Comparison of ENCODE assay signal across 26 mouse cellular contexts in genomic region chr17:90695086-90695584, GRCm38 (mm10).
DNase-seq lines count a peak whose midpoint lies in the region; ATAC-seq and TF ChIP-seq lines count a peak whose summit lies in the region.
"Had no signal": no experiment of that assay in that cellular context is flagged by ENCODE, and none has a peak within 500 bp of the region (broad histone marks: within the 10 kb centered on the region; RNA-seq: fewer than 3 reads in every experiment).

No protein-coding gene starts in this region.

- peaks cover 8% of the 10 kb centered on the region for H3K4me1 ChIP-seq in forebrain, embryonic 14.5 days (ENCODE audit: control insufficient read depth, insufficient read depth, low read length)
- H3K4me1 ChIP-seq in forebrain, embryonic 15.5 days = peaks cover 14% of the 10 kb centered on the region
- H3K4me1 ChIP-seq: liver, embryonic 12.5 days had no signal

- H3K36me3 ChIP-seq in forebrain, embryonic 14.5 days (ENCODE audit: control insufficient read depth, insufficient read depth, low read length) = no peaks in the 10 kb centered on the region
- no peaks in the 10 kb centered on the region for H3K36me3 ChIP-seq in forebrain, embryonic 15.5 days
- H3K36me3 ChIP-seq: heart, embryonic 13.5 days; liver, embryonic 12.5 days; neural tube, embryonic 12.5 days had no signal

- H3K27me3 ChIP-seq in forebrain, embryonic 14.5 days (replicated peaks; ENCODE audit: control insufficient read depth, insufficient read depth, low read length) = no peaks in the 10 kb centered on the region
- no peaks in the 10 kb centered on the region for H3K27me3 ChIP-seq in forebrain, embryonic 15.5 days
- H3K27me3 ChIP-seq: heart, embryonic 13.5 days; liver, embryonic 12.5 days; neural tube, embryonic 12.5 days had no signal

- H3K9me3 ChIP-seq in forebrain, embryonic 14.5 days (replicated peaks; ENCODE audit: control insufficient read depth, low read length) = no peaks in the 10 kb centered on the region
- H3K9me3 ChIP-seq in forebrain, embryonic 15.5 days = no peaks in the 10 kb centered on the region
- H3K9me3 ChIP-seq: heart, embryonic 13.5 days; liver, embryonic 12.5 days; neural tube, embryonic 12.5 days had no signal

- peak overlapping the region; percentile 29; the same call in 1 of the 2 replicates for H3K27ac ChIP-seq in forebrain, embryonic 14.5 days (ENCODE audit: low read depth, low read length)
- H3K27ac ChIP-seq in forebrain, embryonic 15.5 days (replicated peaks) = no peak overlapping the region
- peak overlapping the region; percentile 69; the same call in 1 of the 2 replicates for H3K27ac ChIP-seq in left cerebral cortex, adult 2 months
- H3K27ac ChIP-seq: heart, embryonic 13.5 days; liver, embryonic 12.5 days; stomach, postnatal 0 days had no signal

- ATAC-seq in forebrain, embryonic 14.5 days = no peak
- no peak for ATAC-seq in forebrain, embryonic 15.5 days (replicated peaks)
- ATAC-seq: CD4-positive, CD25-positive, alpha-beta regulatory T cell, adult 4 months; inflammation-experienced regulatory T-cells, adult 6 months; liver, embryonic 12.5 days; liver, postnatal 0 days had no signal

- H3K4me3 ChIP-seq in forebrain, embryonic 14.5 days (ENCODE audit: low read depth, low read length) = no peak overlapping the region
- H3K4me3 ChIP-seq in forebrain, embryonic 15.5 days = no peak overlapping the region
- H3K4me3 ChIP-seq in left cerebral cortex, adult 2 months = no peak overlapping the region
- H3K4me3 ChIP-seq: erythroblast, embryonic 14.5 days; heart, embryonic 13.5 days; liver, embryonic 12.5 days; myocyte; neural tube, embryonic 12.5 days had no signal

- intact Hi-C loops in left cerebral cortex, adult 2 months (cut with DNase I) = no loop called here

- 85% methylated on average over 5 of the region's 5 CpGs for WGBS in forebrain, embryonic 14.5 days
- 81% methylated on average over 5 of the region's 5 CpGs for WGBS in forebrain, embryonic 15.5 days

- no peak for TF ChIP-seq CTCF in left cerebral cortex, adult 2 months (IDR thresholded peaks at IDR 0.05)

- peak; percentile 44 for DNase-seq in cerebellum, adult 9-10 months
- DNase-seq in cerebellum, adult 11-12 months = no peak
- DNase-seq in forebrain, embryonic 14.5 days (ENCODE audit: low spot score) = no peak
- no peak for DNase-seq in left cerebral cortex, adult 2 months (ENCODE audit: extremely low spot score in 1 of 2, low spot score in 2 of 2)
- no peak for DNase-seq in left cerebral cortex, adult 9 months (ENCODE audit: low spot score in 2 of 2)
- peak; percentile 19 for DNase-seq in brain, adult 2 months (ENCODE audit: low read depth, low spot score)
- DNase-seq in B cell, adult 2 months = no peak
- DNase-seq: adrenal gland, postnatal 25 days; heart, postnatal 10 days; kidney, adult 11 months; kidney, postnatal 14 days; left cerebral cortex, postnatal 4 days; liver, postnatal 0 days; lung, postnatal 36 days; right cerebral cortex, postnatal 4 days; thymus, adult 18-20 months; thymus, postnatal 25 days had no signal

- H3K9ac ChIP-seq in forebrain, embryonic 14.5 days (ENCODE audit: low read length) = no peak overlapping the region
- no peak overlapping the region for H3K9ac ChIP-seq in forebrain, embryonic 15.5 days (replicated peaks)
- H3K9ac ChIP-seq: heart, embryonic 13.5 days; liver, embryonic 12.5 days; liver, postnatal 0 days; neural tube, embryonic 12.5 days had no signal

- H3K4me2 ChIP-seq in forebrain, embryonic 14.5 days (ENCODE audit: low read length) = no peak overlapping the region
- no peak overlapping the region for H3K4me2 ChIP-seq in forebrain, embryonic 15.5 days (replicated peaks)
- H3K4me2 ChIP-seq: heart, embryonic 13.5 days; liver, embryonic 12.5 days had no signal

Comparison
In these comparisons a context has a peak if more than half of its experiments do, and no peak if none do; other contexts are left out.
1. DNase-seq: peak in cerebellum, adult 9-10 months (single experiment) and brain, adult 2 months (single experiment); none in cerebellum, adult 11-12 months (single experiment), forebrain, embryonic 14.5 days (single experiment), left cerebral cortex, adult 2 months (0 of 2), left cerebral cortex, adult 9 months (0 of 2) and B cell, adult 2 months (0 of 2).